Mouse (Mus musculus) brain, embryonic 14.5 days (tissue): ENCODE data around the gene Ano10.

Experiments
- CTCF ChIP-seq: fragments of 200-500 bp; IDR thresholded peaks from 2 replicates; pipeline ENCODE4 v1.5.1; 2012; ENCODE audit warnings: inconsistent platforms, mild to moderate bottlenecking, moderate library complexity, borderline replicate concordance; ENCODE audit not compliant: insufficient read depth, insufficient read length; ENCODE audit errors: extremely low read depth
- POLR2A ChIP-seq: fragments of 200-500 bp; IDR thresholded peaks from 2 replicates; pipeline ENCODE4 v1.6.1; 2012; ENCODE audit warnings: mild to moderate bottlenecking, inconsistent platforms, borderline replicate concordance; ENCODE audit not compliant: poor library complexity, insufficient read depth, insufficient read length, severe bottlenecking; ENCODE audit errors: extremely low read depth

GRCm38 (mm10) chr9:122294242-122294881, at the start of gene Ano10:
- TF ChIP-seq CTCF (peak; percentile 3; the same call in 1 of the 2 replicates), POLR2A (peak; percentile 91)
